Mouse (Mus musculus): Measurements from ENCODE around the gene Tent4b.

Gene Tent4b

DNA sequence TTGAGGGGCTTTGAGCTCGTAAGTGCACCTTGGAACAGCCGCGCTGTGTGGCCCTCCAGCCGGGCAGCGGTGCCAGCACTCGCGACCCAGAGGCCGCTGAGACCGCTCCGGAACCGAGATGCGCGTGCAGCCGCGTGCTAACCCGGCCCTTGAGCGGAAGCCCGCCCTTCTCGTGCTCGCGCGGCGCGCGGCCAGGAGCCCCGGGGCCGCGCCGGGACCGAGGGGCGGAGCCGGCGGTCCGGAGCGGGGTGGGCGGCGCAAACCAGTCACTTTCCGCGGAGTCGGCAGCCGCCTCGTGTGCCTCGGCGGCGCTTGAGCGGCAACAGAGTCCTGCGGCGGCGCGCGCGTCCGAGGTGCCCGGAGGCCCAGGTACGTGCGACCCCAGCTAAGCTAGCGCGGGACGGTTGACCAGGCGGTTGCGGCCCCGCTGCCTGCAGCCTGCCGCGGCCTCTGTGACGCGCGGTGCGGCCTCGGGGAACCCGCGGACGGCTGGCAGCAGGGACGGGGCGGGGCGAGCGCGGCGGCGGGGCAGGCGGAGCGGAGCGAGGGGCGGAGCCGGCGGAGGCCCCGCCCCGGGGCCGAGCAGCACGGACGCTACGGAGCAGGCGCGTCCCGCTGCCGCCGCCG, at the start of gene Tent4b:
TSS of gene Tent4b (plus strand) at position 269 of the 627 bp plus-strand sequence.
- peaks cover 36% of the 10 kb centered on the region for H3K36me3 ChIP-seq (ENCODE audit: insufficient read depth, low read length)
- peaks cover 26% of the 10 kb centered on the region for H3K4me1 ChIP-seq (replicated peaks; ENCODE audit: low read depth, low read length)
- TF ChIP-seq CTCF (conservative IDR thresholded peaks at IDR 0.05; ENCODE audit: low read length) (no peak), NANOG (IDR thresholded peaks at IDR 0.05; ENCODE audit: borderline replicate concordance, low read length) (no peak), POU5F1 (IDR thresholded peaks at IDR 0.05; ENCODE audit: borderline replicate concordance, low read length) (no peak)
- H3K4me3 ChIP-seq (replicated peaks; ENCODE audit: low read length) = peak within 1 kb of the TSS; percentile 87
- peaks cover 3% of the 10 kb centered on the region; the same call in 1 of the 2 replicates for H3K27me3 ChIP-seq (ENCODE audit: insufficient read depth, low read length)
- H3K9me3 ChIP-seq (ENCODE audit: low read length) = no peaks in the 10 kb centered on the region

DNA sequence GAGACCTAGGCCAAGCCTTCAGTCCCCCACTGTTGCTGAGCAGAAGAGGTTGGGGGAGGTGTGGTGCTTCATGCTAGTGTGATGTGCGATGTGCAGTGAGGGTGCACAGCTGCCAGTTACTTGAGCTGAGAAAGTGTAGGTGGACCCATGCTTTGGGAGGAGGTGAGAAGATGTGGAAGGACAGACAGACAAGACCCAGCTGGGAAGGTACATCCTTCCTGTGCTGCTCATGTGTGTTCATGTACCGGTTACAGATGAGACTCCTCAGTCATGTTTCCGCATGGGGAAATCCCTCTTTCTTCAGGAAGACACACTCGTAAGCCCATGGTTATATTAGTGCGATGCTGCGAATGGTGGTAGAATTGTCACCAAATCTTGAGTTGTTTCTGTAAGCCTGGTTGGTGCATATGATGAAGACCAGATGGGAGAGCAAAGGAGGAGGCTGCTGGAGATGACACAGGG, 48.1 kb upstream of the Tent4b start:
- H3K9me3 ChIP-seq (ENCODE audit: low read length) = no peaks in the 10 kb centered on the region
- peaks cover 69% of the 10 kb centered on the region for H3K36me3 ChIP-seq (ENCODE audit: insufficient read depth, low read length)
- TF ChIP-seq POU5F1 (IDR thresholded peaks at IDR 0.05; ENCODE audit: borderline replicate concordance, low read length) (no peak), NANOG (IDR thresholded peaks at IDR 0.05; ENCODE audit: borderline replicate concordance, low read length) (no peak), CTCF (conservative IDR thresholded peaks at IDR 0.05; ENCODE audit: low read length) (no peak)
- no peaks in the 10 kb centered on the region for H3K4me1 ChIP-seq (replicated peaks; ENCODE audit: low read depth, low read length)
- no peak overlapping the region for H3K4me3 ChIP-seq (replicated peaks; ENCODE audit: low read length)
- no peaks in the 10 kb centered on the region for H3K27me3 ChIP-seq (ENCODE audit: insufficient read depth, low read length)

DNA sequence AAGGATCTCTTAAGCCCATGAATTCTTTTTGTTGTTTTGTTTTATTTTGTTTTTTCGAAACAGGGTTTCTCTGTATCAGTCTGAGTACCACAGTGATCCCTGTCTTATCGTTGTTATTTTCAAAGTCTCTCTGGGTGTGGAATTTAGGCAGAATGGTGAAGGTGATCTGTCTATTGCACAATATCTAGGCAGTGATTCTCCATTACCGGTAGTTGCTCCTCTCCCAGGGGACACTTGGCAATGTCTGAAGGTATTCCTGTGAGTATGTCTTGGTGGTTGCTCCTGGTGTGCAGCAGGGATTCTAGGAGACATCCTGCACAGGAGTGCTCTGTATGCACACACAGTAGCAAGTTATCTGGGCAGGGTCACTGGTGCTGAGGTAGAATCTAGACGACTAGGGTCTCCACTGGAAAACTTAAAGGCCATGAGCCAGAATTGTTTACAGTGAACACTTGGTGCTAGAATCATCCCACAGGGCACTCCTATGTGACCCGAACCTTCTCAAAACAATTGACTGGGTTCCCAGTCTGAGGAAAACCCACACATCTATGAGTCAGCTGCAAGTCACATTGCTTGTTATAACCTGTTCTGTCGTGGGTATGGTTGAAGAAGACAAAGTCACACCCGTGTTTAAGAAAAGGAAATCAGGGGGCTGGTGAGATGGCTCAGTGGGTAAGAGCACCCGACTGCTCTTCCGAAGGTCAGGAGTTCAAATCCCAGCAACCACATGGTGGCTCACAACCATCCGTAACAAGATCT, 38.6 kb upstream of the Tent4b start:
- H3K4me1 ChIP-seq (replicated peaks; ENCODE audit: low read depth, low read length) = no peaks in the 10 kb centered on the region
- peaks cover 76% of the 10 kb centered on the region for H3K36me3 ChIP-seq (ENCODE audit: insufficient read depth, low read length)
- H3K9me3 ChIP-seq (ENCODE audit: low read length) = no peaks in the 10 kb centered on the region
- H3K4me3 ChIP-seq (replicated peaks; ENCODE audit: low read length) = no peak overlapping the region
- TF ChIP-seq POU5F1 (IDR thresholded peaks at IDR 0.05; ENCODE audit: borderline replicate concordance, low read length) = no peak
- no peak for TF ChIP-seq CTCF (conservative IDR thresholded peaks at IDR 0.05; ENCODE audit: low read length)
- no peak for TF ChIP-seq NANOG (IDR thresholded peaks at IDR 0.05; ENCODE audit: borderline replicate concordance, low read length)
- H3K27me3 ChIP-seq (ENCODE audit: insufficient read depth, low read length) = no peaks in the 10 kb centered on the region

DNA sequence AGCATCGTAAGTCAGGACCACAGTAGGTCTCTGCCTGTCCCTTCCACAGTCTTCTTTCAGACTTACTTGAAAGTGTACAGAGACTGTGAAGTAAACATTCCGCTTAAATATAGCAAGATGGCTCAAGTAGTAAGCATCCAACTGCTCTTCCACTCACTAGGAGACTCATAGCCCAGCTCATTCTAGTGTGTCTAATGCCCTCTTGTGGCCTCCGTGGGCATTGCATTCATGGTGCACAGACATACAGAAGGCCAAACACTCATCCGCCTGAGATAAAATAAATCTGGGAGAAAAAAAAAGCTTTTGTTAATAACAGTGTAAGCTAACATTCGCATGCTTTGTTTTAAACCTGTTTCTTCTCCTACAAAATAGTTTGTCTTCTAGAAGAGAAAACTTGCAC, 37.6 kb upstream of the Tent4b start:
- H3K9me3 ChIP-seq (ENCODE audit: low read length) = no peaks in the 10 kb centered on the region
- no peaks in the 10 kb centered on the region for H3K4me1 ChIP-seq (replicated peaks; ENCODE audit: low read depth, low read length)
- H3K36me3 ChIP-seq (ENCODE audit: insufficient read depth, low read length) = peaks cover 80% of the 10 kb centered on the region
- no peak overlapping the region for H3K4me3 ChIP-seq (replicated peaks; ENCODE audit: low read length)
- no peak for TF ChIP-seq NANOG (IDR thresholded peaks at IDR 0.05; ENCODE audit: borderline replicate concordance, low read length)
- no peak for TF ChIP-seq POU5F1 (IDR thresholded peaks at IDR 0.05; ENCODE audit: borderline replicate concordance, low read length)
- peak; percentile 96 for TF ChIP-seq CTCF (conservative IDR thresholded peaks at IDR 0.05; ENCODE audit: low read length)
- H3K27me3 ChIP-seq (ENCODE audit: insufficient read depth, low read length) = no peaks in the 10 kb centered on the region

- Histone ChIP-seq H3K4me3 (replicated peaks; ENCODE audit: low read length) (no peak overlapping the region), H3K36me3 (ENCODE audit: insufficient read depth, low read length) (peaks cover 9% of the 10 kb centered on the region), H3K27me3 (ENCODE audit: insufficient read depth, low read length) (no peaks in the 10 kb centered on the region), H3K9me3 (ENCODE audit: low read length) (peaks cover 7% of the 10 kb centered on the region; the same call in 1 of the 2 replicates), H3K4me1 (replicated peaks; ENCODE audit: low read depth, low read length) (peaks cover 44% of the 10 kb centered on the region)
- TF ChIP-seq CTCF (conservative IDR thresholded peaks at IDR 0.05; ENCODE audit: low read length) (no peak), NANOG (IDR thresholded peaks at IDR 0.05; ENCODE audit: borderline replicate concordance, low read length) (no peak), POU5F1 (IDR thresholded peaks at IDR 0.05; ENCODE audit: borderline replicate concordance, low read length) (no peak)
These were observed 23.7 kb upstream of the Tent4b start for GRCm38 (mm10) chr8:88175264-88175663.

DNA sequence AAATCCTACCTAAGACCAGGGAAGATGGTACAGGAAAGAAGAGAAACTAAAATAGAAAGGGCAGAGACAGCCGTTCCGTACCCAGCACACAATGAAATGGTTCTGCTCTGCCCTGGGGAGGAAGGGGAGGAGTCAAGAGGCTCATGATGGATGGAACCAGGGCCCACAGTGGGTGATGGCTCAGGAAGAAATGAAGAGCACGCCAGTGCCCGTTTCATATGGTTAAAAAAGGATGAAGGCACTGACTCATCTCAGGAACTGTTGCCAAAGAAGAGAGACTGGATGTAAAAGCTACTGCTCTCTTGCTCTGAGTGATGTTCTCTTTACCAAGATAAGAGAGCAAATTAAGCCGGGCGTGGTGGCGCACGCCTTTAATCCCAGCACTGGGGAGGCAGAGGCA, 21.7 kb upstream of the Tent4b start:
- Histone ChIP-seq H3K36me3 (ENCODE audit: insufficient read depth, low read length) (no peaks in the 10 kb centered on the region), H3K4me3 (replicated peaks; ENCODE audit: low read length) (no peak overlapping the region), H3K27me3 (ENCODE audit: insufficient read depth, low read length) (no peaks in the 10 kb centered on the region), H3K4me1 (replicated peaks; ENCODE audit: low read depth, low read length) (peaks cover 30% of the 10 kb centered on the region), H3K9me3 (ENCODE audit: low read length) (peaks cover 12% of the 10 kb centered on the region)
- no peak for TF ChIP-seq POU5F1 (IDR thresholded peaks at IDR 0.05; ENCODE audit: borderline replicate concordance, low read length)
- no peak for TF ChIP-seq NANOG (IDR thresholded peaks at IDR 0.05; ENCODE audit: borderline replicate concordance, low read length)
- no peak for TF ChIP-seq CTCF (conservative IDR thresholded peaks at IDR 0.05; ENCODE audit: low read length)

DNA sequence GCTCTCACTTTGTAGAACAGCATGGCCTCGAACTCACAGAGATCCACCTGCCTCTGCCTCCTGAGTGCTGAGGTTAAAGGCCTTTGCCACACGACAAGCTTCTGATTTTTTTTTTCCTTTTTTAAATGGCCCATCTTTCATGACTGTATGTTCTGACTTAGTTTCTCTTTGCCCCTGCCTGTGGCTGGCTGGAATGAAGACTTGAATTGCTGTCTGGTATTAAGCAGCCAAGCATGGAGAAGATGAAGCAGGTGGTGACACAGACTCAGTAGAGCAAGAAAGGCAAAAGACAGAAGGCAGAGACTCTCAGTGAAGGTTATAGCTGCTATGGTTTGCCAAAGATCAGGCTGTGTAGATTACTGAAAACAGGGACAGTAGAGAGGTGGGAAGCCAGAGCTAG, 15.9 kb upstream of the Tent4b start:
- no peak for TF ChIP-seq POU5F1 (IDR thresholded peaks at IDR 0.05; ENCODE audit: borderline replicate concordance, low read length)
- no peak for TF ChIP-seq CTCF (conservative IDR thresholded peaks at IDR 0.05; ENCODE audit: low read length)
- no peak for TF ChIP-seq NANOG (IDR thresholded peaks at IDR 0.05; ENCODE audit: borderline replicate concordance, low read length)
- Histone ChIP-seq H3K9me3 (ENCODE audit: low read length) (peaks cover 12% of the 10 kb centered on the region), H3K36me3 (ENCODE audit: insufficient read depth, low read length) (no peaks in the 10 kb centered on the region), H3K4me1 (replicated peaks; ENCODE audit: low read depth, low read length) (no peaks in the 10 kb centered on the region), H3K4me3 (replicated peaks; ENCODE audit: low read length) (no peak overlapping the region), H3K27me3 (ENCODE audit: insufficient read depth, low read length) (no peaks in the 10 kb centered on the region)

DNA sequence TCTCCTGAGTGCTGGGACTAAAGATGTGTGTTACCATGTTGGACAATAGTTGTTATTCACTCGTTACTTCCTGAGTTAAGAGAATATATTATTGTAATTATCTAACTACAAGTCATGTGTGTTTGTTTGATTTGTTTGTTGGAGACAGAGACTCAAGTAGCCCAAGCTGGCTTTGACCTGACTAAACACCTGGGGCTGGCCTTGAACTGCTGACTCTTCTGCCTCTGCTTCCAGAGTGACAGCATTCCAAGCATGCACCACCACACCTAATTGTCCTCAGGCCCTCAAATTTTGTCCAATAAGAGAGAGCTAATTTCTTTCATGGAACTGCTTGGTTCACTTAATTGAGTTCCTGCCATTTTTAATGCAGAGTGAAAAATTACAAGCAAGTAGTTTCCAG, 14.1 kb upstream of the Tent4b start:
- TF ChIP-seq POU5F1 (IDR thresholded peaks at IDR 0.05; ENCODE audit: borderline replicate concordance, low read length) (no peak), NANOG (IDR thresholded peaks at IDR 0.05; ENCODE audit: borderline replicate concordance, low read length) (no peak), CTCF (conservative IDR thresholded peaks at IDR 0.05; ENCODE audit: low read length) (no peak)
- Histone ChIP-seq H3K4me1 (replicated peaks; ENCODE audit: low read depth, low read length) (0 out of 2 replicates have a peak, but pooled peaks cover under 1% of the 10 kb centered on the region), H3K27me3 (ENCODE audit: insufficient read depth, low read length) (no peaks in the 10 kb centered on the region), H3K9me3 (ENCODE audit: low read length) (peaks cover 7% of the 10 kb centered on the region), H3K4me3 (replicated peaks; ENCODE audit: low read length) (no peak overlapping the region), H3K36me3 (ENCODE audit: insufficient read depth, low read length) (no peaks in the 10 kb centered on the region)
